Mouse (Mus musculus): Measurements from ENCODE around the gene Mboat2. TPM values are rescaled to one million over a fixed set of nuclear protein-coding genes. Genes with fewer than 3 reads are reported as not detected.

The Mboat2 gene
- polyA plus RNA-seq, 1 experiment from 2014 or later = 42.6 TPM

GRCm38 (mm10) chr12:24912174-24912573 is 81.5 kb downstream of the Mboat2 start:
- 52% methylated on average over 6 of the region's 6 CpGs for WGBS
- no peaks in the 10 kb centered on the region for H3K4me1 ChIP-seq
- H3K27ac ChIP-seq = no peak overlapping the region

GRCm38 (mm10) chr12:24912876-24913275 is 82.2 kb downstream of the Mboat2 start:
- no peak overlapping the region for H3K27ac ChIP-seq

More at GRCm38 (mm10) chr12:24912174-24912573, 81.5 kb downstream of the Mboat2 start:
- Histone ChIP-seq H3K36me3 (no peaks in the 10 kb centered on the region), H3K9me3 (no peaks in the 10 kb centered on the region), H3K27me3 (replicated peaks) (no peaks in the 10 kb centered on the region), H3K9ac (no peak overlapping the region), H3K4me3 (replicated peaks) (no peak overlapping the region), H3K4me2 (no peak overlapping the region)
- ATAC-seq (ENCODE audit: insufficient read depth, low FRiP score, low read depth) = no peak

DNA sequence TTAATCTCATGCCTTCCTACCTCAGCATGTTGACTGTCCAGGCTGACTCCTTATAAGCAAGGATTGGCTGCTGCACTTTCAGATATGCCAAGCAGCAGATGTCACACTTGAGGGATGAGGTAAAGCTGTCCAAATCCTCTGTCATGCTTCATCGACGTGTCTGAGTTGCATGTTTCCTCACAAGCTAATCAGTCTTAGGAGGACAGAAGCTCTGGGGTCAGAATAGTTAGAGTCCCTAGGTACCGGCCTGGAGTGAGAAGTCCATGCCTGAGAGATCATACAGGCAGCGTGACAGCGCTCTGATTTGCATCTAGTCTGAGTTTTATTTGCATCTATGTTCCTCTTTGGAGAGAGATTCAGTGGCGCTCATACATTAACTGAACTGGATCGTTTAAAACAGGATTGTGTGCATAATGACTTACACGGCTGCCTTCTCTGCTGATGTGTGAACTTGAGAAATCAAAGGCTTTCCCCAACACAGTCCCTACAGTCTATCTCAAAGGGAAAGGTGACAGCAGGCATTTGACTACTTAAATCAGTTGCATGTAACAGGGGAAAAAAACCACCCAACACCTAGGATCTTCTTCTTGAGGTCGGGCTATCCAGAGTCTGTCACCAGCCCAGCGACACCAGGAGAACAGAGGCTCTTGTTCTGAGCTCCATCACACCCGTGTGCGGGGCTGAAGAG is 88.0 kb downstream of the Mboat2 start:
- no peak for ATAC-seq (ENCODE audit: insufficient read depth, low FRiP score, low read depth)
- no peaks in the 10 kb centered on the region for H3K36me3 ChIP-seq
- no peaks in the 10 kb centered on the region for H3K4me1 ChIP-seq
- no peak overlapping the region for H3K4me3 ChIP-seq (replicated peaks)
- no peak overlapping the region for H3K4me2 ChIP-seq
- no peaks in the 10 kb centered on the region for H3K27me3 ChIP-seq (replicated peaks)
- no peak overlapping the region for H3K27ac ChIP-seq
- H3K9me3 ChIP-seq = no peaks in the 10 kb centered on the region
- WGBS = 85% methylated on average over 12 of the region's 12 CpGs
- H3K9ac ChIP-seq = no peak overlapping the region

More at GRCm38 (mm10) chr12:24912876-24913275, 82.2 kb downstream of the Mboat2 start:
- no peaks in the 10 kb centered on the region for H3K36me3 ChIP-seq
- no peak overlapping the region for H3K4me3 ChIP-seq (replicated peaks)
- H3K9me3 ChIP-seq = no peaks in the 10 kb centered on the region
- WGBS = 76% methylated on average over 1 of the region's 1 CpGs
- no peak for ATAC-seq (ENCODE audit: insufficient read depth, low FRiP score, low read depth)
- no peaks in the 10 kb centered on the region for H3K4me1 ChIP-seq
- H3K4me2 ChIP-seq = no peak overlapping the region
- H3K9ac ChIP-seq = no peak overlapping the region
- no peaks in the 10 kb centered on the region for H3K27me3 ChIP-seq (replicated peaks)

DNA sequence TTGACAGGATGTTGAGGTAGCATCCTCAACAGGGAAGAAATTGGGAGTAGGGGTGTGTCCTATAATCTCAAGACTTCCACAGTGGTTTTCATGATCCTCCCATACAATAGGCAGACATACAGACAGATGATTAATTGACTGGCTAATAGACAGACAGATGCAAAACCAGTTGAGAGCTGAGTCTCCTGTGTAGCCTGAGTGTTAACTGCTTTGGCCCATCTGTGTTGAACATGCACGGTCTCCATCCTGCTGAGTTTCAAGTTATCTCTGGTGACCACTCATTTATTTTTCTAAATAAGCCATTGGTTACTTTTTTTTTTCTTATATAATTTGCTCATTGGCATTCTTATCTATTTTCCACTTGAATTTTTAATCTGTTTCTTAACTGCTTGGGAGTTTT is 90.2 kb downstream of the Mboat2 start:
- H3K9ac ChIP-seq = no peak overlapping the region
- H3K4me3 ChIP-seq (replicated peaks) = no peak overlapping the region
- no peaks in the 10 kb centered on the region for H3K36me3 ChIP-seq
- ATAC-seq (ENCODE audit: insufficient read depth, low FRiP score, low read depth) = no peak
- H3K27ac ChIP-seq = no peak overlapping the region
- H3K27me3 ChIP-seq (replicated peaks) = no peaks in the 10 kb centered on the region
- no peaks in the 10 kb centered on the region for H3K9me3 ChIP-seq
- H3K4me2 ChIP-seq = no peak overlapping the region
- H3K4me1 ChIP-seq = no peaks in the 10 kb centered on the region
- WGBS = 81% methylated on average over 1 of the region's 1 CpGs

- Histone ChIP-seq H3K9me3 (no peaks in the 10 kb centered on the region), H3K27me3 (replicated peaks) (no peaks in the 10 kb centered on the region), H3K4me2 (no peak overlapping the region), H3K9ac (no peak overlapping the region), H3K27ac (no peak overlapping the region), H3K4me1 (no peaks in the 10 kb centered on the region; the same call in 1 of the 2 replicates), H3K36me3 (no peaks in the 10 kb centered on the region), H3K4me3 (replicated peaks) (no peak overlapping the region)
- ATAC-seq (ENCODE audit: insufficient read depth, low FRiP score, low read depth) = no peak
- WGBS = 74% methylated on average over 4 of the region's 4 CpGs
These were observed 93.3 kb downstream of the Mboat2 start for GRCm38 (mm10) chr12:24924003-24924402.

DNA sequence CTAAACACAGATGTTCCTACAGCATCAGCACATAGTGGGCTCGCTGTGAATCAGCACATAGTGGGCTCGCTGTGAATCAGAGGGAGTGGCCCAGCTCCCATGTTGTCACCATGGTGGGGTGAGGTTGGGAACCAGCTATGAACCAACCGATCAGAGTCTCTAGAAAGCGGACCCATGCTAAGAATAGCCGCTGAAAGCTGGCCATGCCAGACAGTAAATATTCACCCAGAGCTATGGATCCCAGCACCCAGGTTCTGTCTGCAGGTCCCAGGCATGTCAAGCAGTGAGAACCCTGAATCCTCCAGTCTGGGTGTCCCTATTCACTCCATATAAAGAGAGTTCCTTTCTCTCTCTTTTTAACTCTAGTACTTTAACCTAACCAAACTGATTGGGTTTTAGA is 94.6 kb downstream of the Mboat2 start:
- H3K9me3 ChIP-seq = no peaks in the 10 kb centered on the region
- no peaks in the 10 kb centered on the region for H3K27me3 ChIP-seq (replicated peaks)
- no peak for ATAC-seq (ENCODE audit: insufficient read depth, low FRiP score, low read depth)
- H3K36me3 ChIP-seq = no peaks in the 10 kb centered on the region
- no peak overlapping the region for H3K4me3 ChIP-seq (replicated peaks)
- WGBS = 85% methylated on average over 5 of the region's 5 CpGs
- H3K27ac ChIP-seq = no peak overlapping the region
- no peak overlapping the region for H3K9ac ChIP-seq
- no peaks in the 10 kb centered on the region; the same call in 1 of the 2 replicates for H3K4me1 ChIP-seq
- no peak overlapping the region for H3K4me2 ChIP-seq

- Histone ChIP-seq H3K9me3 (no peaks in the 10 kb centered on the region), H3K27me3 (replicated peaks) (no peaks in the 10 kb centered on the region), H3K4me3 (replicated peaks) (no peak overlapping the region), H3K27ac (no peak overlapping the region), H3K4me1 (no peaks in the 10 kb centered on the region; the same call in 1 of the 2 replicates), H3K9ac (no peak overlapping the region), H3K36me3 (no peaks in the 10 kb centered on the region), H3K4me2 (no peak overlapping the region)
- no peak for ATAC-seq (ENCODE audit: insufficient read depth, low FRiP score, low read depth)
- WGBS = 53% methylated on average over 4 of the region's 4 CpGs
These were observed 95.0 kb downstream of the Mboat2 start for GRCm38 (mm10) chr12:24925684-24926083.

- 69% methylated on average over 18 of the region's 18 CpGs for WGBS
- Histone ChIP-seq H3K4me3 (replicated peaks) (no peak overlapping the region), H3K27ac (0 out of 2 replicates have a peak overlapping the region, but pooled peaks have one; percentile 6), H3K36me3 (no peaks in the 10 kb centered on the region), H3K9ac (no peak overlapping the region), H3K4me2 (no peak overlapping the region), H3K27me3 (replicated peaks) (no peaks in the 10 kb centered on the region), H3K4me1 (peaks cover 2% of the 10 kb centered on the region; the same call in 1 of the 2 replicates), H3K9me3 (no peaks in the 10 kb centered on the region)
- peak; percentile 32; the same call in 1 of the 2 replicates for ATAC-seq (ENCODE audit: insufficient read depth, low FRiP score, low read depth)
These were observed 97.5 kb downstream of the Mboat2 start for GRCm38 (mm10) chr12:24928051-24928748.

GRCm38 (mm10) chr12:24929043-24929442 is 98.4 kb downstream of the Mboat2 start:
- Histone ChIP-seq H3K9me3 (no peaks in the 10 kb centered on the region), H3K36me3 (no peaks in the 10 kb centered on the region), H3K9ac (no peak overlapping the region), H3K27me3 (replicated peaks) (no peaks in the 10 kb centered on the region), H3K4me3 (replicated peaks) (no peak overlapping the region), H3K27ac (no peak overlapping the region), H3K4me1 (peaks cover 4% of the 10 kb centered on the region; the same call in 1 of the 2 replicates), H3K4me2 (no peak overlapping the region)
- no peak for ATAC-seq (ENCODE audit: insufficient read depth, low FRiP score, low read depth)
- 79% methylated on average over 7 of the region's 7 CpGs for WGBS

GRCm38 (mm10) chr12:24930760-24931159 is 100.1 kb downstream of the Mboat2 start:
- Histone ChIP-seq H3K9ac (no peak overlapping the region), H3K9me3 (no peaks in the 10 kb centered on the region), H3K27me3 (replicated peaks) (no peaks in the 10 kb centered on the region), H3K4me3 (replicated peaks) (no peak overlapping the region), H3K27ac (no peak overlapping the region), H3K4me1 (peaks cover 4% of the 10 kb centered on the region; the same call in 1 of the 2 replicates), H3K4me2 (no peak overlapping the region), H3K36me3 (peaks cover 4% of the 10 kb centered on the region; the same call in 1 of the 2 replicates)
- ATAC-seq (ENCODE audit: insufficient read depth, low FRiP score, low read depth) = 0 out of 2 replicates have a peak, but pooled peaks have one; percentile 28
- WGBS = 63% methylated on average over 3 of the region's 3 CpGs

- no peak; the same call in 1 of the 2 replicates for ATAC-seq (ENCODE audit: insufficient read depth, low FRiP score, low read depth)
- Histone ChIP-seq H3K4me1 (peaks cover 4% of the 10 kb centered on the region; the same call in 1 of the 2 replicates), H3K4me3 (replicated peaks) (no peak overlapping the region), H3K4me2 (no peak overlapping the region), H3K9me3 (no peaks in the 10 kb centered on the region), H3K27ac (no peak overlapping the region), H3K9ac (no peak overlapping the region), H3K36me3 (peaks cover 4% of the 10 kb centered on the region; the same call in 1 of the 2 replicates), H3K27me3 (replicated peaks) (no peaks in the 10 kb centered on the region)
- 71% methylated on average over 6 of the region's 6 CpGs for WGBS
These were observed 101.4 kb downstream of the Mboat2 start for GRCm38 (mm10) chr12:24932120-24932519.

- Histone ChIP-seq H3K9me3 (no peaks in the 10 kb centered on the region), H3K9ac (no peak overlapping the region), H3K36me3 (peaks cover 4% of the 10 kb centered on the region; the same call in 1 of the 2 replicates), H3K4me1 (peaks cover 4% of the 10 kb centered on the region; the same call in 1 of the 2 replicates), H3K4me3 (replicated peaks) (no peak overlapping the region), H3K27ac (no peak overlapping the region), H3K27me3 (replicated peaks) (no peaks in the 10 kb centered on the region), H3K4me2 (no peak overlapping the region)
- 95% methylated on average over 1 of the region's 1 CpGs for WGBS
- no peak for ATAC-seq (ENCODE audit: insufficient read depth, low FRiP score, low read depth)
These were observed 102.6 kb downstream of the Mboat2 start for GRCm38 (mm10) chr12:24933206-24933775.
